Mouse (Mus musculus): ENCODE measurements around the gene Gch1.

GRCm38 (mm10) chr14:47105755-47106154, 83.5 kb downstream of the Gch1 start:
- TF ChIP-seq CTCF (IDR thresholded peaks at IDR 0.05; ENCODE audit: extremely low read depth, insufficient read depth, insufficient read length, insufficient replicate concordance) (no peak), POLR2A (IDR thresholded peaks at IDR 0.05; ENCODE audit: low read depth, low read length) (no peak)

Data from spleen, adult 2 months (tissue).